Mouse (Mus musculus): ENCODE measurements around the gene Pfkp. TPM values are rescaled to one million over a fixed set of nuclear protein-coding genes. Genes with fewer than 3 reads are reported as not detected.

The Pfkp gene
- polyA plus RNA-seq, 1 experiment: 34.7 TPM

- TF ChIP-seq GATA1 (IDR thresholded peaks at IDR 0.05; ENCODE audit: low read length): no peak
Observed at GRCm38 (mm10) chr13:6642453-6642852, 6.1 kb downstream of the Pfkp start.

DNA sequence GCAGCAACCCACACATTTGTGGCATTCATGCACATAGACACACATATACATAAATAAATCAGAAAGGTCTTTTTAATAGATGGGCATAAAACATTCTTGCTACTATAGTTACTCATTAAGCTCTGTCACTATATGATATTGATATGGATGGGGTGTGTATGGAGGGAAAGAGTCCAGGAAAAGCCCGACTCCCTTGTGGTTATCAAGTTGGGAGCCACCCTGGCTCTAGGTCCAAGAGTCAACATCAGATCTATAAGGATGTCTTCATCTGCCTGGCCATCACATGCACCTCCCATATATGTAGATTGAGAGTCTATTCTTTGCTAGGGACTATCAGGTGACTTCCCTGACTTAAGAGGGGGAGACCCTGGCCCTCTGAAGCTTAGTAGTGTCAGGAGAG lies 7.1 kb downstream of the Pfkp start:
- TF ChIP-seq GATA1 (IDR thresholded peaks at IDR 0.05; ENCODE audit: low read length): no peak

GRCm38 (mm10) chr13:6639507-6640030 lies 9.0 kb downstream of the Pfkp start:
- no peak for TF ChIP-seq GATA1 (IDR thresholded peaks at IDR 0.05; ENCODE audit: low read length)

- TF ChIP-seq GATA1 (IDR thresholded peaks at IDR 0.05; ENCODE audit: low read length): no peak
Observed at GRCm38 (mm10) chr13:6638976-6639375, 9.6 kb downstream of the Pfkp start.

GRCm38 (mm10) chr13:6638425-6638824 lies 10.2 kb downstream of the Pfkp start:
- no peak for TF ChIP-seq GATA1 (IDR thresholded peaks at IDR 0.05; ENCODE audit: low read length)

GRCm38 (mm10) chr13:6637534-6638124 lies 10.9 kb downstream of the Pfkp start:
- TF ChIP-seq GATA1 (IDR thresholded peaks at IDR 0.05; ENCODE audit: low read length): no peak

- no peak for TF ChIP-seq GATA1 (IDR thresholded peaks at IDR 0.05; ENCODE audit: low read length)
Observed at GRCm38 (mm10) chr13:6636976-6637375, 11.6 kb downstream of the Pfkp start.

DNA sequence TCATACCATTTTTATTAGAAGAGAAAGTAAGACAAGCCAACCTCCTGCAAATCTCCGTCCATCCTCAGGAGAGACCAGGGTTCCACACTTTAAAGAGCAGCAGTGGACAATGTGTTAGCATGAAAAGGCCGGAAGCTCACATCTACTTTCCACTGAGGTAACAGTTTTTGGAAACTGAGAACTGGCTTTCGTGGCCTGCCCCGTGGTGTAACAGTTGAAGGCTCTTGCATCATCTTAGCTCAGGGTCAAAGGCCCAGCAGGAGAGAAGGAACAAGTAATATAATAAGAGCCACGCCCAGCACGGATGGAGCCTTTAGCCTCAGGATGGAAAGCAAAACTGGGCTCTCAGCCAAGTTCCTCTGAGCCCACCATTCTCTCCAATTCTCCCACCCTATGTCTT lies 12.1 kb downstream of the Pfkp start:
- TF ChIP-seq GATA1 (IDR thresholded peaks at IDR 0.05; ENCODE audit: low read length): no peak

GRCm38 (mm10) chr13:6635138-6636076 lies 13.2 kb downstream of the Pfkp start:
- no peak for TF ChIP-seq GATA1 (IDR thresholded peaks at IDR 0.05; ENCODE audit: low read length)

DNA sequence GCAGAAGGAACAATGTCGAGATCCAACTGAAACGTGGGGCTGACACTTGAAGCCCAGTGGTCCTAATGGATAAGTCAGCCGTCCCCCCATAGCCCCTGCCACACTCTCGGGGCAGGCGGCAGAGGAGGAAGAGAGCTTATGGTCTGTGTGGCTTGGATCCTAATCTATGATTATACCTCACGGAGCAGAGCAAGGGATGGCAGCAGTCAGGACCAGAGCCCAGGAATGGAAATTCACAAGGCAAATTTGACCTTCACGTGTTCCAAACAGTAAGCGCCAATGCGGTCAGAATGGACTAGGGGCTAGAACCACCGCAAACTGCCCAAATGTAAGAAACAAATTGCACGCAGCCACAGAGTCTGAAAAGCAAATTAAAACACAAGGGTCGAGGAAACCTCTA lies 14.5 kb downstream of the Pfkp start:
- TF ChIP-seq GATA1 (IDR thresholded peaks at IDR 0.05; ENCODE audit: low read length): no peak

GRCm38 (mm10) chr13:6633524-6633923 lies 15.1 kb downstream of the Pfkp start:
- no peak for TF ChIP-seq GATA1 (IDR thresholded peaks at IDR 0.05; ENCODE audit: low read length)

GRCm38 (mm10) chr13:6632935-6633334 lies 15.6 kb downstream of the Pfkp start:
- TF ChIP-seq GATA1 (IDR thresholded peaks at IDR 0.05; ENCODE audit: low read length): no peak

GRCm38 (mm10) chr13:6632513-6632912 lies 16.1 kb downstream of the Pfkp start:
- TF ChIP-seq GATA1 (IDR thresholded peaks at IDR 0.05; ENCODE audit: low read length): no peak

DNA sequence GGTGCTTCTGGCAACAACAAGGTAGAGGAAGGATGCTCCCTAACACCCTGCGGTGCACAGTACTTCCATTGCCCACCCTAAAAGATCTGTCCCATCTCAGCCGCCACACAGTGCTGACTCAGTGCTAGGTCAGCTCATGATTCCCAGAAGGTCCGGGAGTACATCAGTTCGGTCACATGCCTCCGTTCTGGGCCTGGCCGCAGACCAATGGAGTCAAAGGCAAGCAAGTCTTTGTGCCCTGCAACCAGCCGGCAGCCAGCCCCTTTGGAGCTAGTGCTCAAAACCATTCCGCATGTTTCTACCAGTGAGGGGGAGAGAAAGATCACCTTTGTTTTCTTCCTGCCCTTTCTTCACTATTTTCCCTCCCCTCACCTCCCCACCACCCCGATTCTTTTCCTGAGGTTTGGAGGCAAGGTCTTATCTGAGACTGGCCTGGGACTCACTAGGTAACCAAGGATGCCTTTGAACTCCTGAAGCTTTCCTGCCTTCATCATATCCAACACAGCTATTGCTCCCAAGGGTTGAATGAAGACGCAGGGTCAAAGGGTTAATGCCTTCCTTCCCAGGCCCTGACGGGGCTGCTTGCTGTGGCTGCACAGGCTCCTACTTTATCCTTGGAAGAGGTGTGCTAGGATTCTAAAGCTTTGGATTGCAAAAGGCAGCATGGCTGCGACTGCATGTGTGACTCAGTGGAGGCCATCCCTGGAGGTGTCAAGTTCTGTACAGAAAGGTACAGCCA lies 16.6 kb downstream of the Pfkp start:
- no peak for TF ChIP-seq GATA1 (IDR thresholded peaks at IDR 0.05; ENCODE audit: low read length)

DNA sequence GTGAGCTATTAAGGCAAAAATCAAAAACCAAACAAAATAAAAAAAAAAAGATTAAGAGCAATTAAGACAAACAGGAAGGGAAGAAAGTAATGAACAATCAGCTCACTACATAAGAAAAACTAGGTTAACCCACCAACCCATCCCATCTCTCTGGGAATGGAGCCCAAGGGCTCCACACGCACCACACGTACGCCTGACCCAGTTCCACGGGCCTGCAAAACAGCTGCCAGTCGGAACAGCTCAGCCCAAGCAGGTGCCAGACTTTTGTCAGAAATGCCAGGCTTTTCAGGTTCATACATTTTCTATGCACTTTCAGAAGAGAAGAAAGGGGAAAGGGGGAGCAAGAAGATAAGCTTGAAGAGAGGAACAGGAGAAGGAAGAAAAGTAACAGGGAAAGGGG lies 17.9 kb downstream of the Pfkp start:
- TF ChIP-seq GATA1 (IDR thresholded peaks at IDR 0.05; ENCODE audit: low read length): no peak

GRCm38 (mm10) chr13:6629927-6630326 lies 18.6 kb downstream of the Pfkp start:
- no peak for TF ChIP-seq GATA1 (IDR thresholded peaks at IDR 0.05; ENCODE audit: low read length)
